Mouse (Mus musculus) bone marrow, adult 2 months (tissue): ENCODE measurements at regions not wholly inside any gene's neighbourhood (a gene's known extent, or its start where the extent isn't known, plus 50 kb on each side); places are given as distances from the start of the nearest gene placed in this dataset.

Experiments
- CTCF ChIP-seq: fragments of 200-500 bp; IDR thresholded peaks from 2 replicates; pipeline ENCODE4 v1.5.1; 2011; ENCODE audit warnings: low read length, control low read depth; ENCODE audit not compliant: control insufficient read depth, insufficient read depth
- POLR2A ChIP-seq: fragments of 200-500 bp; IDR thresholded peaks from 2 replicates; pipeline ENCODE4 v1.6.1; 2011; ENCODE audit warnings: low read depth, mild to moderate bottlenecking, control low read depth, low read length, borderline replicate concordance; ENCODE audit not compliant: control insufficient read depth

- TF ChIP-seq POLR2A, result no peak
- no peak for TF ChIP-seq CTCF
Observed at GRCm38 (mm10) chr19:60328295-60328694, 101.8 kb upstream of the Fam204a start.
